Mouse (Mus musculus) kidney, adult 8-10 months (tissue): ENCODE results near the gene Klc3.

Experiments used
- DNase-seq, 2 experiments: peaks; one replicate each; pipeline ENCODE4 v3.0.0; 2022

Klc3 gene

GRCm38 (mm10) chr7:19405417-19405816 is 1.5 kb upstream of the Klc3 start:
- peak; percentile 69 to 88 for DNase-seq

DNA sequence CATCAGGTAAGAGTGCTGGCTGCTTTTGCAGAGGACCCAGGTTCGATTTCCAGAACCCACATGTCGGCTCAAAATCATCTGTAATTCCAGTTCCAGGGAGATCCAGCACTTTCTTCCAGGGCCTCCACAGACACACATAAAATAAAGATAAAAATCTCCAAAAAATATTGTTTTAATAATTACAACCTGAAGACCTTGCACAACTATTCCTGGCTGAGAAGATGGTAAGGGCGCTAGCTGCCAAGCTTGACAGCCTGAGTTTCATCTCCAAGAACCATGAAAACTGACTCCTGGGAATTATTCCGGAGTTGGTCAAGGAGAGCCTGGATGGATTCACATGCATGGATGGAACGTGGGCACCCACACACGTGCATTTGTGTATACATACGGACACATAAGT is 572 bp upstream of the Klc3 start, which contains the start of gene Ckm:
Gene Ckm, plus strand, starts transcription at position 301 of the 400 bp plus-strand sequence.
- no peak for DNase-seq

- no peak for DNase-seq
Observed at GRCm38 (mm10) chr7:19402535-19403112, 1.3 kb downstream of the Klc3 start.

GRCm38 (mm10) chr7:19400946-19401345 is 3.0 kb downstream of the Klc3 start:
- DNase-seq, result no peak

DNA sequence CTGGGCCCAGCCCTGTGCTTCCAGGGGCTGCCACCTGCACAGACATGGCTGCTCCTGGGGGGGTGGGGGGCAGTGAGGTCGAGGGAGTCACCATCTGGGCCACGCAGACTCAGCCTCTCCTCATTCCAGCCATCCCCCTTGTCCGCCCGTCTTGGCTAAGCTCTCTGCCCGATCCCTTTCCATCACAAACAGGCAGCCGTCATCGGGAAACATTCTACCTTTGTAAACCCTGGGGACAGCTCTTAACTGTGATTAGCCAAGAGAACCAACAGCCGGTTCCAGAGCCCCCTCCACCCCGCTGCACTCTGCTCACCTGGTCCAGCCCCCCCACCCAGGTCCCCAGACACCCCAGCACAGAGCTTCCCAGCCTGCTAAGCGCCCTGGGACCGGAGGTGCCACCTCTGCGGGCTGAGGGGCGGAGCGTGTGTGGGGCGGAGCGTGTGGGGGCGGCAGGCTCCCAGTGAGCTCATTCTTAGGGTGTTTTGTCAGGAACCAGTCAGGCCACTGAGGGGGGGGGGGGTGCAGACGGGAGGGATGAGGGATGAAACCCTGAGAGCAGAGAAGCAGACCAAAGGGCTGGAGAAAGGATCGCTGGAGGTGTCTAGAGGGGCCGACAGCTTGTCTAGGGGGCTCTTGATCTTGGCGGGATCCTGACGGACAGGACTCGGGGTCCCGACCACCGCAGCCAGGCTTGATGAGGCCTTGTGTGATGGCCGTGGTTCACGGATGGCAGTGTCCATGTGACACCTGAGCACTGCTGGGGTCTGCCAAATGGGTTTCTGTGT is 4.2 kb downstream of the Klc3 start:
- peak; percentile 47 to 56 for DNase-seq

DNA sequence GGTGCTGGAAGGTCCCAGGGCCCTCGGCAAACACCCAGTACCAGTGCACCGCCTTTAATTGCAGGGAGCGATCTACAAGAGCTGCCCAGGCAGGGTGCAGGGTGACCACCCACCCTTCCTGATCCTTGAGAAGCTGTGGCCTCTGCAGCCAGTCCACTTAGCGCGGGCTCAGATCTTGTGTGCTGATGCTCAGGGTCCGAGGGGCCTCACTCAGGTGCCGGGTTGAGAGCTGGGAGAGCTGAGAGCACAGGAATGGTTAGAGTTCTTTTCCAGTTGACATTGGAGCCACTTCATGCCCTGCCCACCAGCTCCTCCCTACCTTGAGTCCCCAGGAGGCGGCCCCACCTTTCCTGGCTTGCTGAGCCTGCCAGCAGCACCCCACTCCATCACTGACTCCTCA is 9.4 kb downstream of the Klc3 start:
- DNase-seq, result no peak

GRCm38 (mm10) chr7:19388699-19389413 is 15.0 kb downstream of the Klc3 start:
- DNase-seq, result no peak

- no peak for DNase-seq
Observed at GRCm38 (mm10) chr7:19383708-19384107, 20.2 kb downstream of the Klc3 start.

GRCm38 (mm10) chr7:19382166-19382541 is 21.8 kb downstream of the Klc3 start:
- no peak for DNase-seq

GRCm38 (mm10) chr7:19381377-19382165 is 22.3 kb downstream of the Klc3 start, which contains the start of gene Ercc2:
Gene Ercc2 (plus strand): TSS chr7:19382010.
- peak; percentile 98 to 99 for DNase-seq

GRCm38 (mm10) chr7:19378049-19378448 is 25.9 kb downstream of the Klc3 start:
- DNase-seq, result no peak

GRCm38 (mm10) chr7:19376019-19376418 is 27.9 kb downstream of the Klc3 start:
- DNase-seq, result no peak

GRCm38 (mm10) chr7:19375368-19375767 is 28.5 kb downstream of the Klc3 start:
- no peak for DNase-seq

DNA sequence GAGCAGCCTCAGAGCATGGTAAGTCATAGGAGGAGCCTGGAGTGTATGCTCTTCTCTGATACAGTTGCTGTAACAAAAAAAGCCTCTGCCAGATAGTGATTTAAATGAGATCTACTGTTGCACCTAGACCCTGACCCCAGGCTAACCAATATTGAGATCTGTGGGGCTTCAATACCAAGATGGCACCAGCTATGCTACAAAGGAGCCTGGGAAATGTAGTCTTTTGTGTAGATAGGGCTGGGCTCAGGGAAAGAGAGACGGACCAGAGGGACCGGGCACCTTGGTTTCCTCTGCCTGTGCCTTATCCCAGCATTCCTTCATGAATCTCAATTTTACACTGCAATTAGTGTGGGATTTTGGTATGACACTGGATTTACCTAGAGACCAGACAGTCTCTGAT is 30.5 kb downstream of the Klc3 start:
- DNase-seq, result no peak

DNA sequence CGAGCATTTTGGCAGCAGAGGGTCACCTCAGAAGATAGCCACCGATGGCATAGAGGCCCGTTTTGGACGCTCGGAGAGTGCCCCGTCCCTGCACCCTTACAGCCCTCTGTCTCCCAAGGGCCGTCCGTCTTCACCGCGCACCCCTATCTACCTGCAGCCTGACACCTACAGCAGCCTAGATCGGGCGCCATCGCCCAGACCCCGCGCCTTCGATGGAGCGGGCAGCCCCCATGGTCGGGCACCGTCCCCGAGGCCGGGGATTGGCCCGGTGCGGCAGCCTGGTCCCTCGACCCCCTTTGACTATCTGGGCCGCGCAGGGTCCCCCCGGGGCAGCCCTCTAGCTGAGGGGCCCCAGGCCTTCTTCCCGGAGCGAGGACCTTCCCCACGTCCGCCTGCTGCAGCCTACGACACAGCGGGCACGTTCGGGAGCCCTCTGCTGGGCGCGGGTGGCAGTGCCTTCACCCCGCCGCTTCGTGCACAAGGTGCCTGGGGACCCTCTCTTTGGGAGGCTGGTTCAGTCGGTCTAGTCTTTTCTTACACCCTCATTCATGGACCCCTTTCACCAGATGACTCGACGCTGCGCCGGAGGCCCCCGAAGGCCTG is 34.0 kb downstream of the Klc3 start:
- DNase-seq, result peak in 1 of 2 experiments; percentile 56

- DNase-seq, result peak in 1 of 2 experiments; percentile 62
Observed at GRCm38 (mm10) chr7:19368380-19368779, 35.5 kb downstream of the Klc3 start.

- no peak for DNase-seq
Observed at GRCm38 (mm10) chr7:19365376-19365775, 38.5 kb downstream of the Klc3 start.

- DNase-seq, result peak; percentile 77 to 89
Observed at GRCm38 (mm10) chr7:19363881-19364280, 40.0 kb downstream of the Klc3 start.

- DNase-seq, result no peak
Observed at GRCm38 (mm10) chr7:19362276-19362675, 41.6 kb downstream of the Klc3 start.

- peak; percentile 66 to 79 for DNase-seq
Observed at GRCm38 (mm10) chr7:19361720-19362119, 42.2 kb downstream of the Klc3 start.

DNA sequence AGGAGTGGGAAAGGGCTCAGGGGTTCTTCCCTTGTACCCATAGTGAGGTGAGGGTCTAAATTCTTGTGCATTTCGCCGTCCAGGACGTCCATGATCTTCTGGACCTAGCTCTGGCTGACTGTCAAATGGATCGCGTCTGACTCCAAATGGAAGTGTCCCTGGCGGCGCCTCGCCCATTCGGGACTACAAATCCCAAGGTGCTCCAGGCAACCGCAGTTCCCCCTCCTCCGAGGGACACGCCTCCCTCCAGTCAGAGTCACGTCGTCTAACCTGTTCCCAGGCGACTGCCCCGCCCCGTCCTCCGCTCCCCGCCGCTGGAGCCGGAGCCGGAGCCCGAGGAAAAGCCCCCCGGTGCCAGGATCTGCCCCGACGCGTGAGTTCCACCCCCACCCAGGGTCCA is 43.0 kb downstream of the Klc3 start:
- DNase-seq, result peak; percentile 94 to 96

DNA sequence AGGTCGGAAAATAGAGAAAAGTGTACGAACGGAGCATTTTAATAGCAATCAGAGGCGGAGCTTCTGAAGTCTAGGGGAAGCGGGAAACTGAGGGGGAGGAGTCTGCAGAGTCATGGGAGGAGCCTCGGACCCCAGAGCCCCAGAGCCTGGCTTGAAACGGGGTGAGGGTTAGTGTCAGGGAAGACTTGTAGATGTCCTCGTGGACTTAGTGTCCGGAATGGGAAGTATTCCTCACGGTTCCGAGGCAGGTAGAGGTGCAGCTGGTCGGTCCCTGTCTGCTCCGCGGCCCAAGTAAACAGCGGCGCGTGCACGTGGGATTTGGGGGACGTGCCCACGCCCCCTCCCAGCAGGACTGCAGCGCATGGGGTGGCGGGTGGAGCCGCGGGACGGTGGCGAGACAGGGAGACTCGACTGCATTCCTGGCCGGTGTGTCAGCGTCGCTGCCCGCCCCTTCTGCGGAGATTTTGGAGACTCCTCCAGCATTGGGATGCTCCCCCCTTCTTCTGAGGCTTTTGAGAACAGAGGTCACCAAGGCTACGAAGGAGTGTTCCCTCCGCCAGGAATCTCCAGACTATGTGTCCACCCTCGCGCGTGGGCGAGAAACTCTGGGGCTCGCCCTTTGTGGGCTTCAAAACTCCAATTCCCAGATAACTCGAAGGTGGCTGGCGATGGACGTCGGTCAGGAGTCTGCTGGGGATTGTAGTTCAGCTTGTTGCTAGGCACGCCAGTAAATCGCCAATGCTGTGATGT is 43.8 kb downstream of the Klc3 start:
- DNase-seq, result peak; percentile 78 to 80
